Mouse (Mus musculus): ENCODE measurements at regions not wholly inside any gene's neighbourhood (a gene's known extent, or its start where the extent isn't known, plus 50 kb on each side); places are given as distances from the start of the nearest gene placed in this dataset.

GRCm38 (mm10) chr9:63045531-63045930 is 57.8 kb upstream of the Pias1 start:
- Histone ChIP-seq H3K36me3 (ENCODE audit: control insufficient read depth, insufficient read depth, low read length) (no peaks in the 10 kb centered on the region), H3K4me3 (ENCODE audit: insufficient read depth, low read depth, low read length) (no peak overlapping the region), H3K27ac (ENCODE audit: insufficient read depth, low read depth, low read length) (no peak overlapping the region), H3K27me3 (replicated peaks; ENCODE audit: control insufficient read depth, insufficient read depth, low read length) (no peaks in the 10 kb centered on the region), H3K4me1 (ENCODE audit: control insufficient read depth, insufficient read depth, low read length) (peaks cover 16% of the 10 kb centered on the region)
- WGBS = 91% methylated on average over 4 of the region's 4 CpGs
- TF ChIP-seq POLR2A (IDR thresholded peaks at IDR 0.05; ENCODE audit: low read depth, low read length) (no peak), CTCF (conservative IDR thresholded peaks at IDR 0.05; ENCODE audit: insufficient read depth, insufficient read length, low read depth, low read length) (no peak)
- no peak for DNase-seq

- H3K36me3 ChIP-seq (ENCODE audit: control insufficient read depth, insufficient read depth, low read length) = no peaks in the 10 kb centered on the region
- peak; percentile 62 for DNase-seq
- H3K4me3 ChIP-seq (ENCODE audit: insufficient read depth, low read depth, low read length) = no peak overlapping the region
- H3K4me1 ChIP-seq (ENCODE audit: control insufficient read depth, insufficient read depth, low read length) = peaks cover 16% of the 10 kb centered on the region
- H3K27ac ChIP-seq (ENCODE audit: insufficient read depth, low read depth, low read length) = no peak overlapping the region
- no peaks in the 10 kb centered on the region for H3K27me3 ChIP-seq (replicated peaks; ENCODE audit: control insufficient read depth, insufficient read depth, low read length)
- TF ChIP-seq CTCF (conservative IDR thresholded peaks at IDR 0.05; ENCODE audit: insufficient read depth, insufficient read length, low read depth, low read length) = no peak
- TF ChIP-seq POLR2A (IDR thresholded peaks at IDR 0.05; ENCODE audit: low read depth, low read length) = no peak
- WGBS = 7% methylated on average over 3 of the region's 3 CpGs
Observed at GRCm38 (mm10) chr9:63043304-63043703, 55.6 kb upstream of the Pias1 start.

GRCm38 (mm10) chr9:63038031-63038430 is 50.3 kb upstream of the Pias1 start:
- Histone ChIP-seq H3K36me3 (ENCODE audit: control insufficient read depth, insufficient read depth, low read length) (no peaks in the 10 kb centered on the region), H3K4me3 (ENCODE audit: insufficient read depth, low read depth, low read length) (no peak overlapping the region), H3K27me3 (replicated peaks; ENCODE audit: control insufficient read depth, insufficient read depth, low read length) (no peaks in the 10 kb centered on the region), H3K27ac (ENCODE audit: insufficient read depth, low read depth, low read length) (no peak overlapping the region), H3K4me1 (ENCODE audit: control insufficient read depth, insufficient read depth, low read length) (peaks cover 3% of the 10 kb centered on the region; the same call in 1 of the 2 replicates)
- 91% methylated on average over 6 of the region's 6 CpGs for WGBS
- no peak for DNase-seq
- TF ChIP-seq POLR2A (IDR thresholded peaks at IDR 0.05; ENCODE audit: low read depth, low read length) (no peak), CTCF (conservative IDR thresholded peaks at IDR 0.05; ENCODE audit: insufficient read depth, insufficient read length, low read depth, low read length) (no peak)
